Comparison of ENCODE assay signal across 12 mouse cellular contexts in the genomic region with DNA sequence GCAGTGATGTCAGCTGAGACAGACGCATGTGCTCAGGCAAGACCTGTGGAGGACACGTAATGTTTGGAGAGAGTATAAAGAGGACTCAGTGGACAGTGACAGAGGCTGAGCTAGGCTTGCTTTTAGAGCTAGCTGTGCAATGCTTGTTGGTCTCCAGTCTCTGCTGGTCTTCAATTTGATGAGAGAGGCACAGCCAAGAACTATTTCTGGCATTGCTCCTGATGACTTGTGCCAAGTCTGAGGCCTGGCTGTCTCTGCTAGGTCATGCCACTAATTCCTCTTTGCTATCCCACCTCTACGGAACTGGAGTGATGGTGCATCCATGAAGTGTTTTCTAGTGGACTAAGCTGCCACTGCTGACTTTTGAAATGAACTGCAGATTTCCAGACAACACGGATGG.
DNase-seq lines count a peak whose midpoint lies in the region; ATAC-seq and TF ChIP-seq lines count a peak whose summit lies in the region.
"Had no signal": no experiment of that assay in that cellular context is flagged by ENCODE, and none has a peak within 500 bp of the region (broad histone marks: within the 10 kb centered on the region; RNA-seq: fewer than 3 reads in every experiment).

No protein-coding gene starts in this region.

- H3K9ac ChIP-seq in hindbrain, postnatal 0 days (replicated peaks; ENCODE audit: low read length), result no peak overlapping the region
- H3K9ac ChIP-seq in hindbrain, embryonic 13.5 days, result no peak overlapping the region
- H3K9ac ChIP-seq in forebrain, embryonic 16.5 days (replicated peaks; ENCODE audit: low read depth, low read length), result no peak overlapping the region
- no peak overlapping the region for H3K9ac ChIP-seq in midbrain, embryonic 14.5 days (replicated peaks; ENCODE audit: low read length)
- H3K9ac ChIP-seq: forebrain, embryonic 13.5 days; neural tube, embryonic 12.5 days had no signal

- peak; percentile 40; the same call in 1 of the 2 replicates for ATAC-seq in hindbrain, postnatal 0 days
- ATAC-seq in hindbrain, embryonic 13.5 days (ENCODE audit: low FRiP score), result no peak
- no peak for ATAC-seq in forebrain, embryonic 16.5 days
- ATAC-seq in midbrain, embryonic 14.5 days (ENCODE audit: low FRiP score, low TSS enrichment), result no peak
- ATAC-seq: forebrain, embryonic 13.5 days; hindbrain, embryonic 16.5 days had no signal

- H3K9me3 ChIP-seq in hindbrain, postnatal 0 days (ENCODE audit: low read length), result no peaks in the 10 kb centered on the region
- no peaks in the 10 kb centered on the region for H3K9me3 ChIP-seq in hindbrain, embryonic 13.5 days
- no peaks in the 10 kb centered on the region for H3K9me3 ChIP-seq in forebrain, embryonic 16.5 days (ENCODE audit: control insufficient read depth, low read length)
- H3K9me3 ChIP-seq in midbrain, embryonic 14.5 days (ENCODE audit: control insufficient read depth, low read length), result no peaks in the 10 kb centered on the region
- H3K9me3 ChIP-seq: forebrain, embryonic 13.5 days; neural tube, embryonic 12.5 days had no signal

- TF ChIP-seq CTCF in hindbrain, postnatal 0 days (IDR thresholded peaks at IDR 0.05; ENCODE audit: low read depth), result no peak

- DNase-seq in hindbrain, postnatal 0 days (ENCODE audit: low spot score), result peak; percentile 28
- peak; percentile 61 for DNase-seq in Muller cell, postnatal 12 days (ENCODE audit: inconsistent ontology term)
- DNase-seq in brain, adult 2 months (ENCODE audit: low read depth, low spot score), result peak; percentile 93
- peak; percentile 77 for DNase-seq in cerebellum, postnatal 10 days
- DNase-seq in midbrain, embryonic 14.5 days, result no peak
- DNase-seq: kidney, adult 18-20 months; right cerebral cortex, postnatal 25 days had no signal

- no peaks in the 10 kb centered on the region for H3K4me1 ChIP-seq in hindbrain, postnatal 0 days (ENCODE audit: insufficient read depth, low read length)
- no peaks in the 10 kb centered on the region for H3K4me1 ChIP-seq in hindbrain, embryonic 13.5 days (replicated peaks)
- 0 out of 2 replicates have a peak, but pooled peaks cover 3% of the 10 kb centered on the region for H3K4me1 ChIP-seq in forebrain, embryonic 16.5 days (replicated peaks; ENCODE audit: control insufficient read depth, insufficient read depth, low read length)
- no peaks in the 10 kb centered on the region for H3K4me1 ChIP-seq in midbrain, embryonic 14.5 days (ENCODE audit: control insufficient read depth, insufficient read depth, low read length)
- H3K4me1 ChIP-seq: neural tube, embryonic 12.5 days had no signal

- 62% methylated on average over 4 of the region's 4 CpGs for WGBS in hindbrain, postnatal 0 days
- WGBS in hindbrain, embryonic 13.5 days, result 84% methylated on average over 4 of the region's 4 CpGs
- WGBS in forebrain, embryonic 16.5 days, result 85% methylated on average over 4 of the region's 4 CpGs
- 86% methylated on average over 4 of the region's 4 CpGs for WGBS in midbrain, embryonic 14.5 days

- H3K36me3 ChIP-seq in hindbrain, postnatal 0 days (ENCODE audit: insufficient read depth, low read length), result no peaks in the 10 kb centered on the region
- no peaks in the 10 kb centered on the region for H3K36me3 ChIP-seq in hindbrain, embryonic 13.5 days
- H3K36me3 ChIP-seq in forebrain, embryonic 16.5 days (ENCODE audit: control insufficient read depth, insufficient read depth), result no peaks in the 10 kb centered on the region
- H3K36me3 ChIP-seq in midbrain, embryonic 14.5 days (ENCODE audit: control insufficient read depth, insufficient read depth, low read length), result no peaks in the 10 kb centered on the region
- H3K36me3 ChIP-seq: neural tube, embryonic 12.5 days had no signal

- H3K27me3 ChIP-seq in hindbrain, postnatal 0 days (ENCODE audit: insufficient read depth, low read length), result no peaks in the 10 kb centered on the region
- no peaks in the 10 kb centered on the region for H3K27me3 ChIP-seq in hindbrain, embryonic 13.5 days
- H3K27me3 ChIP-seq in forebrain, embryonic 16.5 days (replicated peaks; ENCODE audit: control insufficient read depth, insufficient read depth, low read length), result no peaks in the 10 kb centered on the region
- H3K27me3 ChIP-seq in midbrain, embryonic 14.5 days (ENCODE audit: control insufficient read depth, insufficient read depth, low read length), result no peaks in the 10 kb centered on the region
- H3K27me3 ChIP-seq: forebrain, embryonic 13.5 days; neural tube, embryonic 12.5 days had no signal

- H3K27ac ChIP-seq in hindbrain, postnatal 0 days, result no peak overlapping the region
- no peak overlapping the region for H3K27ac ChIP-seq in hindbrain, embryonic 13.5 days
- H3K27ac ChIP-seq in forebrain, embryonic 16.5 days (ENCODE audit: low read length), result no peak overlapping the region
- no peak overlapping the region for H3K27ac ChIP-seq in midbrain, embryonic 14.5 days (replicated peaks; ENCODE audit: low read depth, low read length)
- H3K27ac ChIP-seq: forebrain, embryonic 13.5 days; neural tube, embryonic 12.5 days had no signal

- H3K4me3 ChIP-seq in hindbrain, postnatal 0 days (ENCODE audit: low read length), result no peak overlapping the region
- H3K4me3 ChIP-seq in hindbrain, embryonic 13.5 days, result no peak overlapping the region
- H3K4me3 ChIP-seq in forebrain, embryonic 16.5 days (replicated peaks; ENCODE audit: low read length), result no peak overlapping the region
- H3K4me3 ChIP-seq in midbrain, embryonic 14.5 days (replicated peaks; ENCODE audit: low read depth, low read length), result no peak overlapping the region
- H3K4me3 ChIP-seq: forebrain, embryonic 13.5 days; neural tube, embryonic 12.5 days had no signal

- H3K4me2 ChIP-seq in hindbrain, postnatal 0 days (ENCODE audit: low read depth, low read length), result no peak overlapping the region
- no peak overlapping the region for H3K4me2 ChIP-seq in hindbrain, embryonic 13.5 days
- no peak overlapping the region for H3K4me2 ChIP-seq in forebrain, embryonic 16.5 days (ENCODE audit: low read length)
- no peak overlapping the region for H3K4me2 ChIP-seq in midbrain, embryonic 14.5 days (ENCODE audit: low read length)
- H3K4me2 ChIP-seq: forebrain, embryonic 13.5 days; neural tube, embryonic 12.5 days had no signal
